Mouse (Mus musculus) embryonic facial prominence, embryonic 12.5 days (tissue): ENCODE results near the gene Lmntd1. TPM values are rescaled to one million over a fixed set of nuclear protein-coding genes. Genes with fewer than 3 reads are reported as not detected.

Experiments
- ATAC-seq: fragments of 200-750 bp; cut with Nextera tagmentation; 2 replicates; pipeline ENCODE4 v1.8.0; 2017; ENCODE audit not compliant: insufficient number of reproducible peaks, insufficient read depth, low FRiP score, low TSS enrichment
- H3K27ac ChIP-seq: fragments of 300-500 bp; sonication (generic); 2 replicates; pipeline ENCODE4 v1.5.1; 2016; ENCODE audit warnings: mild to moderate bottlenecking
- H3K27me3 ChIP-seq: fragments of 300-500 bp; sonication (generic); 2 replicates; pipeline ENCODE4 v1.6.1; 2016; ENCODE audit warnings: mild to moderate bottlenecking, moderate library complexity
- H3K36me3 ChIP-seq: fragments of 300-500 bp; sonication (generic); 2 replicates; pipeline ENCODE4 v1.6.1; 2016; ENCODE audit warnings: mild to moderate bottlenecking
- H3K4me1 ChIP-seq: fragments of 300-500 bp; sonication (generic); 2 replicates; pipeline ENCODE4 v1.6.1; 2016
- H3K4me2 ChIP-seq: fragments of 300-500 bp; sonication (generic); replicated peaks from 2 replicates; pipeline ENCODE4 v1.6.1; 2016; ENCODE audit warnings: mild to moderate bottlenecking, moderate library complexity
- H3K4me3 ChIP-seq: fragments of 300-500 bp; sonication (generic); 2 replicates; pipeline ENCODE4 v1.5.1; 2016; ENCODE audit warnings: mild to moderate bottlenecking
- H3K9ac ChIP-seq: fragments of 300-500 bp; sonication (generic); 2 replicates; pipeline ENCODE4 v1.6.1; 2016; ENCODE audit warnings: mild to moderate bottlenecking, moderate library complexity
- H3K9me3 ChIP-seq: fragments of 300-500 bp; sonication (generic); 2 replicates; pipeline ENCODE4 v1.6.1; 2016; ENCODE audit warnings: mild to moderate bottlenecking, moderate library complexity
- WGBS: fragments of 180-500 bp; shearing (Covaris S2); methylation state at CpG from one replicate; pipeline ENCODE4 v1.1.7; 2016; 5-methylcytosine and 5-hydroxymethylcytosine counted together
- polyA plus RNA-seq: library from polyadenylated mRNA; unstranded; fragments of >200 nt; fragmentation: Nextera tagmentation; extraction: Ambion mirVana; gene quantifications from 2 replicates; pipeline ENCODE4 v1.2.1, GENCODE M21; 2016

Gene Lmntd1
- polyA plus RNA-seq, 1 experiment from 2014 or later, result 0.19 TPM

- WGBS, result 62% methylated on average over 12 of the region's 12 CpGs
- no peak overlapping the region for H3K27ac ChIP-seq
Measured at GRCm38 (mm10) chr6:145423484-145423883, 190.6 kb downstream of the Lmntd1 start.

GRCm38 (mm10) chr6:145421666-145422065, 192.5 kb downstream of the Lmntd1 start:
- Histone ChIP-seq H3K4me1 (peaks cover 4% of the 10 kb centered on the region; the same call in 1 of the 2 replicates), H3K27ac (no peak overlapping the region), H3K4me2 (no peak overlapping the region), H3K36me3 (no peaks in the 10 kb centered on the region), H3K9me3 (no peaks in the 10 kb centered on the region), H3K4me3 (no peak overlapping the region), H3K9ac (no peak overlapping the region), H3K27me3 (no peaks in the 10 kb centered on the region)
- ATAC-seq, result no peak
- 89% methylated on average over 9 of the region's 9 CpGs for WGBS

More at GRCm38 (mm10) chr6:145423484-145423883, 190.6 kb downstream of the Lmntd1 start:
- Histone ChIP-seq H3K27me3 (no peaks in the 10 kb centered on the region), H3K9me3 (no peaks in the 10 kb centered on the region), H3K36me3 (no peaks in the 10 kb centered on the region), H3K9ac (no peak overlapping the region), H3K4me1 (peaks cover 4% of the 10 kb centered on the region; the same call in 1 of the 2 replicates), H3K4me2 (no peak overlapping the region), H3K4me3 (no peak overlapping the region)
- ATAC-seq, result no peak

GRCm38 (mm10) chr6:145420407-145420806, 193.7 kb downstream of the Lmntd1 start:
- no peak for ATAC-seq
- peaks cover 4% of the 10 kb centered on the region; the same call in 1 of the 2 replicates for H3K4me1 ChIP-seq

GRCm38 (mm10) chr6:145418856-145419255, 195.3 kb downstream of the Lmntd1 start:
- Histone ChIP-seq H3K4me3 (no peak overlapping the region), H3K36me3 (no peaks in the 10 kb centered on the region), H3K27me3 (no peaks in the 10 kb centered on the region), H3K27ac (no peak overlapping the region), H3K9me3 (no peaks in the 10 kb centered on the region), H3K4me2 (no peak overlapping the region), H3K9ac (no peak overlapping the region), H3K4me1 (peaks cover 4% of the 10 kb centered on the region; the same call in 1 of the 2 replicates)
- no peak for ATAC-seq
- 90% methylated on average over 5 of the region's 5 CpGs for WGBS

More at GRCm38 (mm10) chr6:145420407-145420806, 193.7 kb downstream of the Lmntd1 start:
- Histone ChIP-seq H3K9ac (no peak overlapping the region), H3K9me3 (no peaks in the 10 kb centered on the region), H3K27me3 (no peaks in the 10 kb centered on the region), H3K36me3 (no peaks in the 10 kb centered on the region), H3K27ac (no peak overlapping the region), H3K4me2 (no peak overlapping the region), H3K4me3 (no peak overlapping the region)
- WGBS, result 71% methylated on average over 4 of the region's 4 CpGs

- Histone ChIP-seq H3K36me3 (no peaks in the 10 kb centered on the region), H3K27ac (no peak overlapping the region; the same call in 1 of the 2 replicates), H3K27me3 (no peaks in the 10 kb centered on the region), H3K9ac (no peak overlapping the region), H3K4me2 (no peak overlapping the region), H3K4me3 (no peak overlapping the region), H3K9me3 (no peaks in the 10 kb centered on the region), H3K4me1 (no peaks in the 10 kb centered on the region)
- 61% methylated on average over 8 of the region's 8 CpGs for WGBS
- ATAC-seq, result no peak
Measured at GRCm38 (mm10) chr6:145417720-145418440, 196.2 kb downstream of the Lmntd1 start.

- Histone ChIP-seq H3K27ac (no peak overlapping the region), H3K27me3 (no peaks in the 10 kb centered on the region), H3K4me1 (no peaks in the 10 kb centered on the region), H3K36me3 (no peaks in the 10 kb centered on the region), H3K9ac (no peak overlapping the region), H3K4me2 (no peak overlapping the region), H3K4me3 (no peak overlapping the region), H3K9me3 (no peaks in the 10 kb centered on the region)
- 67% methylated on average over 16 of the region's 16 CpGs for WGBS
- ATAC-seq, result no peak
Measured at GRCm38 (mm10) chr6:145417014-145417719, 197.0 kb downstream of the Lmntd1 start.

- H3K9me3 ChIP-seq, result no peaks in the 10 kb centered on the region
- ATAC-seq, result no peak
- no peak overlapping the region for H3K9ac ChIP-seq
- 88% methylated on average over 10 of the region's 10 CpGs for WGBS
- peaks cover 7% of the 10 kb centered on the region; the same call in 1 of the 2 replicates for H3K4me1 ChIP-seq
- no peaks in the 10 kb centered on the region for H3K36me3 ChIP-seq
- no peaks in the 10 kb centered on the region for H3K27me3 ChIP-seq
- H3K4me2 ChIP-seq, result no peak overlapping the region
- H3K27ac ChIP-seq, result no peak overlapping the region
- H3K4me3 ChIP-seq, result no peak overlapping the region
Measured at GRCm38 (mm10) chr6:145404369-145405051, 209.6 kb downstream of the Lmntd1 start.

- Histone ChIP-seq H3K9ac (no peak overlapping the region), H3K4me3 (no peak overlapping the region), H3K4me2 (no peak overlapping the region), H3K4me1 (peaks cover 7% of the 10 kb centered on the region; the same call in 1 of the 2 replicates), H3K36me3 (no peaks in the 10 kb centered on the region), H3K9me3 (no peaks in the 10 kb centered on the region), H3K27me3 (no peaks in the 10 kb centered on the region), H3K27ac (no peak overlapping the region)
- WGBS, result 28% methylated on average over 4 of the region's 4 CpGs
- 0 out of 2 replicates have a peak, but pooled peaks have one; percentile 15 for ATAC-seq
Measured at GRCm38 (mm10) chr6:145401140-145401539, 213.0 kb downstream of the Lmntd1 start.

- Histone ChIP-seq H3K9ac (no peak overlapping the region), H3K27me3 (no peaks in the 10 kb centered on the region), H3K27ac (no peak overlapping the region), H3K9me3 (no peaks in the 10 kb centered on the region), H3K36me3 (no peaks in the 10 kb centered on the region), H3K4me2 (no peak overlapping the region), H3K4me3 (no peak overlapping the region), H3K4me1 (peaks cover 7% of the 10 kb centered on the region; the same call in 1 of the 2 replicates)
- 86% methylated on average over 4 of the region's 4 CpGs for WGBS
- ATAC-seq, result no peak
Measured at GRCm38 (mm10) chr6:145397881-145398280, 216.2 kb downstream of the Lmntd1 start.

GRCm38 (mm10) chr6:145396534-145396933, 217.6 kb downstream of the Lmntd1 start:
- H3K27ac ChIP-seq, result no peak overlapping the region
- 87% methylated on average over 2 of the region's 2 CpGs for WGBS
- H3K9me3 ChIP-seq, result no peaks in the 10 kb centered on the region
- no peak; the same call in 1 of the 2 replicates for ATAC-seq
- H3K4me3 ChIP-seq, result no peak overlapping the region
- no peaks in the 10 kb centered on the region for H3K36me3 ChIP-seq
- no peaks in the 10 kb centered on the region for H3K27me3 ChIP-seq
- no peak overlapping the region for H3K9ac ChIP-seq
- no peak overlapping the region for H3K4me2 ChIP-seq
- H3K4me1 ChIP-seq, result peaks cover 7% of the 10 kb centered on the region; the same call in 1 of the 2 replicates

GRCm38 (mm10) chr6:145390421-145390820, 223.7 kb downstream of the Lmntd1 start:
- Histone ChIP-seq H3K4me1 (peaks cover 28% of the 10 kb centered on the region), H3K27ac (peak overlapping the region; percentile 80), H3K9me3 (no peaks in the 10 kb centered on the region), H3K4me3 (no peak overlapping the region), H3K9ac (no peak overlapping the region), H3K27me3 (no peaks in the 10 kb centered on the region), H3K36me3 (no peaks in the 10 kb centered on the region), H3K4me2 (no peak overlapping the region)
- WGBS, result 26% methylated on average over 2 of the region's 2 CpGs
- 0 out of 2 replicates have a peak, but pooled peaks have one; percentile 22 for ATAC-seq
